Mouse (Mus musculus): ENCODE results near the gene Rabgef1. TPM values are rescaled to one million over a fixed set of nuclear protein-coding genes. Genes with fewer than 3 reads are reported as not detected.

Gene Rabgef1
- polyA plus RNA-seq, 1 experiment from 2014 or later, result 22.0 TPM

- ATAC-seq (replicated peaks; ENCODE audit: insufficient number of reproducible peaks, low FRiP score, low TSS enrichment), result no peak
Measured at GRCm38 (mm10) chr5:130142041-130142440, 29.6 kb upstream of the Rabgef1 start.

GRCm38 (mm10) chr5:130143101-130143500 lies 28.5 kb upstream of the Rabgef1 start:
- H3K4me3 ChIP-seq (ENCODE audit: low read depth, low read length), result no peak overlapping the region
- H3K4me2 ChIP-seq, result no peak overlapping the region
- no peak overlapping the region for H3K27ac ChIP-seq (ENCODE audit: low read depth, low read length)
- no peak overlapping the region for H3K9ac ChIP-seq (ENCODE audit: low read depth, low read length)
- H3K4me1 ChIP-seq (ENCODE audit: control insufficient read depth, insufficient read depth, low read length), result peaks cover 9% of the 10 kb centered on the region
- H3K27me3 ChIP-seq (ENCODE audit: control insufficient read depth, insufficient read depth, low read length), result peaks cover 12% of the 10 kb centered on the region
- 79% methylated on average over 7 of the region's 7 CpGs for WGBS (ENCODE audit: insufficient replicate concordance)
- no peak for ATAC-seq (replicated peaks; ENCODE audit: insufficient number of reproducible peaks, low FRiP score, low TSS enrichment)
- no peaks in the 10 kb centered on the region for H3K9me3 ChIP-seq (replicated peaks; ENCODE audit: control insufficient read depth, low read length)
- H3K36me3 ChIP-seq (ENCODE audit: control insufficient read depth, insufficient read depth, low read length), result no peaks in the 10 kb centered on the region

More at GRCm38 (mm10) chr5:130142041-130142440, 29.6 kb upstream of the Rabgef1 start:
- WGBS (ENCODE audit: insufficient replicate concordance), result 49% methylated on average over 4 of the region's 4 CpGs
- Histone ChIP-seq H3K27ac (ENCODE audit: low read depth, low read length) (no peak overlapping the region), H3K4me3 (ENCODE audit: low read depth, low read length) (no peak overlapping the region), H3K4me1 (ENCODE audit: control insufficient read depth, insufficient read depth, low read length) (peaks cover 9% of the 10 kb centered on the region), H3K9ac (ENCODE audit: low read depth, low read length) (no peak overlapping the region), H3K9me3 (replicated peaks; ENCODE audit: control insufficient read depth, low read length) (no peaks in the 10 kb centered on the region), H3K36me3 (ENCODE audit: control insufficient read depth, insufficient read depth, low read length) (no peaks in the 10 kb centered on the region), H3K4me2 (no peak overlapping the region), H3K27me3 (ENCODE audit: control insufficient read depth, insufficient read depth, low read length) (peaks cover 12% of the 10 kb centered on the region)

DNA sequence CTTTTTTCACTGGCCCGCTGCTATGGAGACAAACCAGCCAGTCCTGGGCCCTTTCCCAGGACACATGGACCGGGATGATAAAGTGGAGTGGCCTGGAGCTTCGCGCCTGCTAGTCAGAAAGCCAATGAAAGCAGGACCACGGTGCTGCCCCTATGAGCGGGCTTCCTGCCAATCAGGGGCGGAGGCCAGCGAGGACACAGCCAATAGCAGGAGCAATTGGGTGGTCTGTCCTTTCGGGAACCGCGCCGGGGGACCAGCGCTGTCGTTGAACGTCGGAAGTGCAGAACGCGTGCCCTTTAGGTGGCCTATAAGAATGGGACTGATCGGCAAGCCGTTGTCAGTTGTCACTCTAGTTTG lies 27.6 kb upstream of the Rabgef1 start:
- WGBS (ENCODE audit: insufficient replicate concordance), result 3% methylated on average over 20 of the region's 20 CpGs
- Histone ChIP-seq H3K27me3 (ENCODE audit: control insufficient read depth, insufficient read depth, low read length) (peaks cover 12% of the 10 kb centered on the region), H3K36me3 (ENCODE audit: control insufficient read depth, insufficient read depth, low read length) (no peaks in the 10 kb centered on the region), H3K27ac (ENCODE audit: low read depth, low read length) (peak overlapping the region; percentile 83), H3K4me1 (ENCODE audit: control insufficient read depth, insufficient read depth, low read length) (peaks cover 9% of the 10 kb centered on the region), H3K9ac (ENCODE audit: low read depth, low read length) (peak overlapping the region; percentile 66), H3K9me3 (replicated peaks; ENCODE audit: control insufficient read depth, low read length) (no peaks in the 10 kb centered on the region), H3K4me3 (ENCODE audit: low read depth, low read length) (peak overlapping the region; percentile 72), H3K4me2 (peak overlapping the region; percentile 89)
- peak; percentile 36 for ATAC-seq (replicated peaks; ENCODE audit: insufficient number of reproducible peaks, low FRiP score, low TSS enrichment)

GRCm38 (mm10) chr5:130144334-130145312 lies 27.0 kb upstream of the Rabgef1 start, which contains the start of gene Kctd7:
Kctd7 (plus strand) TSS chr5:130144861.
- H3K4me1 ChIP-seq (ENCODE audit: control insufficient read depth, insufficient read depth, low read length), result peaks cover 9% of the 10 kb centered on the region
- H3K27me3 ChIP-seq (ENCODE audit: control insufficient read depth, insufficient read depth, low read length), result peaks cover 12% of the 10 kb centered on the region
- H3K9ac ChIP-seq (ENCODE audit: low read depth, low read length), result peak within 1 kb of the TSS; percentile 77
- peak within 1 kb of the TSS; percentile 72 for H3K4me3 ChIP-seq (ENCODE audit: low read depth, low read length)
- under 1% methylated on average over 66 of the region's 66 CpGs for WGBS (ENCODE audit: insufficient replicate concordance)
- peak within 1 kb of the TSS; percentile 83 for H3K27ac ChIP-seq (ENCODE audit: low read depth, low read length)
- H3K4me2 ChIP-seq, result peak within 1 kb of the TSS; percentile 89
- peak; percentile 96 for ATAC-seq (replicated peaks; ENCODE audit: insufficient number of reproducible peaks, low FRiP score, low TSS enrichment)
- no peaks in the 10 kb centered on the region for H3K36me3 ChIP-seq (ENCODE audit: control insufficient read depth, insufficient read depth, low read length)
- H3K9me3 ChIP-seq (replicated peaks; ENCODE audit: control insufficient read depth, low read length), result no peaks in the 10 kb centered on the region

- H3K36me3 ChIP-seq (ENCODE audit: control insufficient read depth, insufficient read depth, low read length), result no peaks in the 10 kb centered on the region
- no peak overlapping the region for H3K27ac ChIP-seq (ENCODE audit: low read depth, low read length)
- ATAC-seq (replicated peaks; ENCODE audit: insufficient number of reproducible peaks, low FRiP score, low TSS enrichment), result no peak
- peaks cover 9% of the 10 kb centered on the region for H3K4me1 ChIP-seq (ENCODE audit: control insufficient read depth, insufficient read depth, low read length)
- no peak overlapping the region for H3K4me3 ChIP-seq (ENCODE audit: low read depth, low read length)
- H3K27me3 ChIP-seq (ENCODE audit: control insufficient read depth, insufficient read depth, low read length), result peaks cover 9% of the 10 kb centered on the region
- H3K4me2 ChIP-seq, result peak overlapping the region; percentile 89; the same call in 1 of the 2 replicates
- H3K9me3 ChIP-seq (replicated peaks; ENCODE audit: control insufficient read depth, low read length), result no peaks in the 10 kb centered on the region
- WGBS (ENCODE audit: insufficient replicate concordance), result 81% methylated on average over 8 of the region's 8 CpGs
- H3K9ac ChIP-seq (ENCODE audit: low read depth, low read length), result no peak overlapping the region
Measured at GRCm38 (mm10) chr5:130145961-130146360, 25.6 kb upstream of the Rabgef1 start.

GRCm38 (mm10) chr5:130149726-130150310 lies 21.8 kb upstream of the Rabgef1 start:
- H3K27ac ChIP-seq (ENCODE audit: low read depth, low read length), result no peak overlapping the region
- peaks cover 6% of the 10 kb centered on the region for H3K4me1 ChIP-seq (ENCODE audit: control insufficient read depth, insufficient read depth, low read length)
- H3K9ac ChIP-seq (ENCODE audit: low read depth, low read length), result no peak overlapping the region
- H3K27me3 ChIP-seq (ENCODE audit: control insufficient read depth, insufficient read depth, low read length), result peaks cover 3% of the 10 kb centered on the region; the same call in 1 of the 2 replicates
- no peaks in the 10 kb centered on the region for H3K36me3 ChIP-seq (ENCODE audit: control insufficient read depth, insufficient read depth, low read length)
- H3K4me2 ChIP-seq, result no peak overlapping the region
- no peaks in the 10 kb centered on the region for H3K9me3 ChIP-seq (replicated peaks; ENCODE audit: control insufficient read depth, low read length)
- WGBS (ENCODE audit: insufficient replicate concordance), result 73% methylated on average over 7 of the region's 7 CpGs
- H3K4me3 ChIP-seq (ENCODE audit: low read depth, low read length), result no peak overlapping the region
- ATAC-seq (replicated peaks; ENCODE audit: insufficient number of reproducible peaks, low FRiP score, low TSS enrichment), result no peak

DNA sequence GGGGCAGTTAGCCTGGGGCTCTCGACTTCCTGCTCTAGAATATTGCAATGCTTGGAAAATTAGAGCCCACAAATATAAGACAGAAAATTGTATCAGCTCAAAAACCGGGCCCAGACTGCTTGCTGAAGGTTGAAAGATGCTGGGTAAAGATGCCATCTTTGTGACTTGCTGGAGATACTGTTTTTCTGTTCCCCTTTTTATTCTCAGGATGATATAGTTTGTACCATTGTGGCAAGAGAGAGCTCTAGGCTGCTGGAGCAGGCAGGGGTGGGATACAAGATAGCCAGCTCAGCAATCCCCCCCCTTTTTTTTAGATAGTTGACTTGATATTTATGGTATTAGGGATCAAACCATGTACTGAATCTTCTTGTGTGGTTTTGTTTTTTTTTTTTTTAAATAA lies 17.3 kb upstream of the Rabgef1 start:
- Histone ChIP-seq H3K4me2 (no peak overlapping the region), H3K27ac (ENCODE audit: low read depth, low read length) (no peak overlapping the region), H3K36me3 (ENCODE audit: control insufficient read depth, insufficient read depth, low read length) (no peaks in the 10 kb centered on the region), H3K9me3 (replicated peaks; ENCODE audit: control insufficient read depth, low read length) (no peaks in the 10 kb centered on the region), H3K27me3 (ENCODE audit: control insufficient read depth, insufficient read depth, low read length) (peaks cover 6% of the 10 kb centered on the region), H3K9ac (ENCODE audit: low read depth, low read length) (no peak overlapping the region), H3K4me1 (ENCODE audit: control insufficient read depth, insufficient read depth, low read length) (peaks cover 7% of the 10 kb centered on the region; the same call in 1 of the 2 replicates), H3K4me3 (ENCODE audit: low read depth, low read length) (no peak overlapping the region)
- 85% methylated on average over 2 of the region's 2 CpGs for WGBS (ENCODE audit: insufficient replicate concordance)
- no peak for ATAC-seq (replicated peaks; ENCODE audit: insufficient number of reproducible peaks, low FRiP score, low TSS enrichment)

- Histone ChIP-seq H3K4me3 (ENCODE audit: low read depth, low read length) (no peak overlapping the region), H3K4me1 (ENCODE audit: control insufficient read depth, insufficient read depth, low read length) (peaks cover 7% of the 10 kb centered on the region; the same call in 1 of the 2 replicates), H3K27me3 (ENCODE audit: control insufficient read depth, insufficient read depth, low read length) (peaks cover 3% of the 10 kb centered on the region; the same call in 1 of the 2 replicates), H3K9ac (ENCODE audit: low read depth, low read length) (no peak overlapping the region), H3K9me3 (replicated peaks; ENCODE audit: control insufficient read depth, low read length) (no peaks in the 10 kb centered on the region), H3K4me2 (no peak overlapping the region), H3K27ac (ENCODE audit: low read depth, low read length) (no peak overlapping the region), H3K36me3 (ENCODE audit: control insufficient read depth, insufficient read depth, low read length) (no peaks in the 10 kb centered on the region)
- WGBS (ENCODE audit: insufficient replicate concordance), result 77% methylated on average over 4 of the region's 4 CpGs
- ATAC-seq (replicated peaks; ENCODE audit: insufficient number of reproducible peaks, low FRiP score, low TSS enrichment), result no peak
Measured at GRCm38 (mm10) chr5:130158545-130158944, 13.1 kb upstream of the Rabgef1 start.

Data from heart, embryonic 11.5 days (tissue).